ENCODE assay signal across 8 mouse cellular contexts in the genomic region with DNA sequence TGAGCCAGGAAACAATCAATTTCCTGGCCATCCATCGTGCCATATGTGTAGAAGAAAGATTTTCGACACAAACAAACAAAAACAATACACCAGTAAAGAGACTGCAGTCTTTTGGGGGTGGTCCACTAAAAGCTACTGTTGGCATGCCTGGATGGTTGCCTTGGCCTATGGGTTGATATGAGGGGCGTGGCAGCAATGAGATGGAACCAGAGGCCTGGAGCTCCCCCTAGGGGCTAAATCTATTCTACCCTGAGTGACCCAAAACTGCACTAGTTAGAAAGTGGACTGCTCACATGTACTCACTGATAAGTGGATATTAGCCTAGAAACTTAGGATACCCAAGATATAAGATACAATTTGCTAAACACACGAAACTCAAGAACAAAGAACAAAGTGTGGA.
A peak's percentile ranks its signal among the peaks of the same experiment; 100 is the strongest.
DNase-seq lines count a peak whose midpoint lies in the region; ATAC-seq and TF ChIP-seq lines count a peak whose summit lies in the region.
"Had no signal": no experiment of that assay in that cellular context is flagged by ENCODE, and none has a peak within 500 bp of the region (broad histone marks: within the 10 kb centered on the region; RNA-seq: fewer than 3 reads in every experiment).

No protein-coding gene starts in this region.

- no peaks in the 10 kb centered on the region for H3K27me3 ChIP-seq in lung, postnatal 0 days (replicated peaks; ENCODE audit: insufficient read depth, low read length)
- H3K27me3 ChIP-seq in stomach, postnatal 0 days (ENCODE audit: control insufficient read depth, insufficient read depth, low read length), result no peaks in the 10 kb centered on the region
- H3K27me3 ChIP-seq: heart, embryonic 15.5 days had no signal

- no peaks in the 10 kb centered on the region for H3K36me3 ChIP-seq in lung, postnatal 0 days (ENCODE audit: insufficient read depth, low read length)
- no peaks in the 10 kb centered on the region for H3K36me3 ChIP-seq in stomach, postnatal 0 days (ENCODE audit: control insufficient read depth, insufficient read depth, low read length)
- H3K36me3 ChIP-seq: heart, embryonic 15.5 days had no signal

- peak; percentile 61 for TF ChIP-seq CTCF in lung, postnatal 0 days (IDR thresholded peaks at IDR 0.05)
- TF ChIP-seq CTCF in stomach, postnatal 0 days (IDR thresholded peaks at IDR 0.05; ENCODE audit: low read depth), result peak; percentile 68

- DNase-seq in 416B (ENCODE audit: low read depth), result peak; percentile 89
- DNase-seq in CD4-positive helper T cell, adult 2 months (ENCODE audit: low read depth, low spot score), result peak; percentile 81
- DNase-seq in adrenal gland, postnatal 4 days (ENCODE audit: low spot score in 2 of 2), result peak; percentile 32 to 52
- DNase-seq in frontal cortex, postnatal 25 days (ENCODE audit: low spot score in 2 of 2), result peak; percentile 21 to 30
- DNase-seq in layer of hippocampus, adult 11-12 months (ENCODE audit: low spot score), result peak; percentile 80
- peak; percentile 66 for DNase-seq in lung, postnatal 0 days (ENCODE audit: low spot score)
- DNase-seq in stomach, postnatal 0 days (ENCODE audit: low spot score), result peak; percentile 72

- no peaks in the 10 kb centered on the region for H3K4me1 ChIP-seq in lung, postnatal 0 days (ENCODE audit: insufficient read depth, low read depth, low read length)
- no peaks in the 10 kb centered on the region for H3K4me1 ChIP-seq in stomach, postnatal 0 days (replicated peaks; ENCODE audit: control insufficient read depth, insufficient read depth)
- H3K4me1 ChIP-seq: heart, embryonic 15.5 days had no signal

- no peak overlapping the region for H3K27ac ChIP-seq in lung, postnatal 0 days (ENCODE audit: low read length)
- H3K27ac ChIP-seq in stomach, postnatal 0 days (replicated peaks), result no peak overlapping the region
- H3K27ac ChIP-seq: heart, embryonic 15.5 days had no signal

- TF ChIP-seq EP300 in lung, postnatal 0 days (IDR thresholded peaks at IDR 0.05), result no peak
- no peak for TF ChIP-seq EP300 in stomach, postnatal 0 days (optimal IDR thresholded peaks at IDR 0.05)

- ATAC-seq in lung, postnatal 0 days, result peak; percentile 62
- peak; percentile 66; the same call in 1 of the 2 replicates for ATAC-seq in stomach, postnatal 0 days (ENCODE audit: low FRiP score, low TSS enrichment)

- H3K9me3 ChIP-seq in lung, postnatal 0 days (ENCODE audit: low read length), result no peaks in the 10 kb centered on the region
- no peaks in the 10 kb centered on the region for H3K9me3 ChIP-seq in stomach, postnatal 0 days (ENCODE audit: control insufficient read depth, low read length)
- H3K9me3 ChIP-seq: heart, embryonic 15.5 days had no signal

- no peak overlapping the region for H3K4me3 ChIP-seq in lung, postnatal 0 days (ENCODE audit: low read depth, low read length)
- H3K4me3 ChIP-seq in stomach, postnatal 0 days (ENCODE audit: low read depth, low read length), result no peak overlapping the region
- H3K4me3 ChIP-seq: heart, embryonic 15.5 days had no signal

- H3K4me2 ChIP-seq in lung, postnatal 0 days (replicated peaks; ENCODE audit: low read depth, low read length), result no peak overlapping the region
- H3K4me2 ChIP-seq in stomach, postnatal 0 days (replicated peaks; ENCODE audit: low read depth), result no peak overlapping the region
- H3K4me2 ChIP-seq: heart, embryonic 15.5 days had no signal

- 43% methylated on average over 4 of the region's 4 CpGs for WGBS in lung, postnatal 0 days
- WGBS in stomach, postnatal 0 days, result 68% methylated on average over 4 of the region's 4 CpGs

- H3K9ac ChIP-seq in lung, postnatal 0 days (replicated peaks; ENCODE audit: low read depth), result no peak overlapping the region
- no peak overlapping the region for H3K9ac ChIP-seq in stomach, postnatal 0 days (ENCODE audit: low read length)
- H3K9ac ChIP-seq: heart, embryonic 15.5 days had no signal

Comparison
In these comparisons a context has a peak if more than half of its experiments do, and no peak if none do; other contexts are left out.
1. DNase-seq: peak in every context shown above with its lines; median percentile 89 in 416B; 81 in CD4-positive helper T cell, adult 2 months; 80 in layer of hippocampus, adult 11-12 months; 72 in stomach, postnatal 0 days; 66 in lung, postnatal 0 days; 42 in adrenal gland, postnatal 4 days; 26 in frontal cortex, postnatal 25 days.